Mouse (Mus musculus) CH12.LX (cell line): Measurements from ENCODE around the gene Fgd1.
A peak's percentile ranks its signal among the peaks of the same experiment; 100 is the strongest.

ENCODE experiments used
- CHD2 ChIP-seq: IDR thresholded peaks from 2 replicates; pipeline ENCODE4 v1.6.1; 2011; ENCODE audit warnings: low read length, improper control_type of control experiment
- EP300 ChIP-seq: IDR thresholded peaks from 2 replicates; pipeline ENCODE4 v1.6.1; 2011; ENCODE audit warnings: low read length, improper control_type of control experiment
- NELFE ChIP-seq: IDR thresholded peaks from 2 replicates; pipeline ENCODE4 v1.6.1; 2011; ENCODE audit warnings: low read depth, low read length, improper control_type of control experiment
- POLR2A ChIP-seq: IDR thresholded peaks from 2 replicates; pipeline ENCODE4 v1.6.1; 2011; ENCODE audit warnings: low read depth, mild to moderate bottlenecking, improper control_type of control experiment, low read length
- UBTF ChIP-seq: IDR thresholded peaks from 2 replicates; pipeline ENCODE4 v1.6.1; 2012; ENCODE audit warnings: low read depth, mild to moderate bottlenecking, inconsistent platforms, low read length, improper control_type of control experiment, moderate library complexity

DNA sequence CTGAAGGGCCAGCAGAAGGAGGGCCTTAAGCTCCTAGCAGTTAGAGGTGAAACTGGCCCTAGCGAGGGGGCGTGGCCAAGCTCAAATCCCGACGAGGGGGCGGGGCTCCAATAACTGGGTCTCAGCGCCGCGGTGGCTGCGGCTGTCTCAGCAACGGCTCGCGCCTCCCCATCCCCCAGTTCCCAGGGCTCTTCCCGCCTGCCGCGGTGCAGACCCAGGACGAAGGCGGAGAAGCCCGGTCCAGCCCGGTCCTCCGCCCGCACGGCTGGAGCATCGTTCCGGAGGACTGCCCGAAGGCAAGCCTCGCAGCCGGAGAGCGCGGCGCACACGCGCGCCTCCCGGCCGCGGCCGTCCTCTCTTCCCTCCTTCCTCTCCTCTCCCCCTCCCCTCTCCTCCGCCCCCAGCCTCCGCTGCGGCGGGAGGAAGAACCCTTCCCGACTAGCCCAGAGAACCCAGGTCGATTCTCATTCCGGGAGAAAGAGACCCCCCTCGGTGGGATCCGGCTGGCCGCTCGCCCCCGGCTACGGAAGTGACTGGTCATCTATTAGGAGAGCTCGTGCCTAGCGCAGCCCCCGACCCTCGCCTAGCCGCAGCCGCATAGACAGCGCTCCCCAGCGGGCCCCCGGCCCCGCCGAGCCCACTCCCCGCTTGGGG lies 954 bp downstream of the Fgd1 start:
- TF ChIP-seq CHD2 (no peak), POLR2A (peak; percentile 22; the same call in 1 of the 2 replicates), UBTF (no peak), EP300 (no peak), NELFE (no peak)
